Mouse (Mus musculus) heart, postnatal 0 days (tissue): ENCODE measurements around the gene March4.

Experiments used
- CTCF ChIP-seq: IDR thresholded peaks from 2 replicates; pipeline ENCODE4 v1.5.1; 2016; ENCODE audit warnings: antibody characterized with exemption, control low read depth, low read depth
- EP300 ChIP-seq: IDR thresholded peaks from 2 replicates; pipeline ENCODE4 v1.6.1; 2016; ENCODE audit warnings: antibody characterized with exemption, low read depth

GRCm38 (mm10) chr1:72469075-72469474 is 67.7 kb downstream of the March4 start:
- no peak for TF ChIP-seq CTCF
- TF ChIP-seq EP300: no peak
